Mouse (Mus musculus) spleen, postnatal 4 days (tissue): ENCODE data around the gene Adamts2.

Experiments used
- DNase-seq, 2 experiments: peaks; one replicate each; pipeline ENCODE4 v3.0.0; 2022; ENCODE audit warnings: low spot score in 2 of 2

The Adamts2 gene

GRCm38 (mm10) chr11:50623806-50624205 is 21.9 kb downstream of the Adamts2 start:
- no peak for DNase-seq

DNA sequence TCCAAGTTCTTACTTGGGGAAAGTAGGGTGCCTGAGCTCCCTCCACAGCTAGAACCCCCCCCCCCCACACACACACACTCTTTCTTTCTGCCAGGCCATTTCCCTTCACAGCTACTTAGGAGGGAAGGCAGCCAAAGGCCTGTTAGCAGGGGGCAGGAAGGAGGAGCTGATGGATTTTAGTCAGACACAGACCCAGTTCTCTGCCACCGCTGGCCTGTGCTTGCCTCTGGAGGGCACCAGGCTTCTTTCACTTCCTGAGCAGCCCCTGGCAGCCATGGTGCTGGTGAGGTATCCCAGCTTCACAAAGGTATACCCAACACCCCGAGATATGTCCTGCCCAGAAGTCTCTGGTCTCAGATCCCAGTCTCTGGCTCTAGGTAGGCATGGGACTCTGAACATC is 22.4 kb downstream of the Adamts2 start:
- DNase-seq = no peak

DNA sequence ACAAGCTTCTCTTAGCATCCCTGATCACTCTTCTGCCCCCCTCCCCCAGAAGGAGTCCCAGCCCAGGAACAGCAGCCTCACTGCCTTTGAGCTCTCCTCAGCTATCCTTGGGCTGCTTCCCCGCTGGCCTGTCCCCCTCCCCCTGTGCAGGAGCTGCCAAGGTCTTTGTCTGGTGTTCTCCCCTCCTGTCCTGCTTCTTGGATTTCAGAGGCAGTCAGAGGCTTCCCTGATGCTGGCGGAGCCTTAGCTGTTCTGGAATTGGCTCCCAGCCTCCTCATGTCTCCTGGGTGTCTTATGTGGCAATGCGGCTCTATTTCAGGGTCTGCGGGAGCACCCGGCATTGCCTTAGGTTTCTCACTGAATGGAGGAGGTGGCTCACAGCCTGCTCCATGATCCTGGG is 22.8 kb downstream of the Adamts2 start:
- DNase-seq = no peak

DNA sequence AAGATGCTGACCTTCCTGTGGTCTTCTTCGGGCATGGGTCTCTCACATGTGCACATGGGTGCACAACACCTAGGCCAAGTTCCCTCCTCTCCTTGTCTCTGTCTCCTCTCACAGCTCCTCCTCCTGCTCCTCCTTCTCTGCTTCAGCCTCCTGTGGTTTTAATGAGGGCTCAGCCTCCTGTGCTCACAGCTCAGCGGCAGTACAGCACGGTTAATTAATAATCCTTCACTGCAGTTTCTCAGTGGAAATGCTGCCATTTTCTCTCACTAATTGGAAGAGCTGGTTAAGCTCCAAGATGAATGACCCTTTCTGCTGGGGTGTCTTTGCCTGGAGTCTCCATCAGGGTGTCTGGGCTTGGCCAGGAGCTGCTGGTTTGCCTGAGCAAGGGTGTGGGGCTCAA is 27.0 kb downstream of the Adamts2 start:
- DNase-seq = no peak

DNA sequence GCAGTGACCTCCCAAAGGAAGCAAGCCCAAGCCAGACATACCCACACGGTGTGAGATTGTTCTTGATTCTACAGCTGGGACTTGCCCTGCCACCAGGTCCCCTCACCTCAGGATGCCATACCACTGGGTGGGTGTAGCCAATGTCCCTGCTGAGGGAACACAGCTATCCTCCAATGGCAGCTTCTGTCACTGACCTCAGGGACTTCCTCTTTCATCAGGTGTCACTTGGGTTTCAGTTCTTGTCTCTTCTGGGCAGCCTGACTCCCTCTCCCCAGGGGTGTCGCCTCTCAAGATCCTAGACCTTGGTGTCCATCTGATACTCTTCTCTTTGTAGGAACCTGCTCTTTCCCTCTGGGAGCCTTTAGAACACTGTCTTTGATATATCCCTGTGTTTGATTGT is 28.6 kb downstream of the Adamts2 start:
- DNase-seq = no peak

- peak in 1 of 2 experiments; percentile 15 for DNase-seq
These were observed 30.4 kb downstream of the Adamts2 start for GRCm38 (mm10) chr11:50632270-50632669.

DNA sequence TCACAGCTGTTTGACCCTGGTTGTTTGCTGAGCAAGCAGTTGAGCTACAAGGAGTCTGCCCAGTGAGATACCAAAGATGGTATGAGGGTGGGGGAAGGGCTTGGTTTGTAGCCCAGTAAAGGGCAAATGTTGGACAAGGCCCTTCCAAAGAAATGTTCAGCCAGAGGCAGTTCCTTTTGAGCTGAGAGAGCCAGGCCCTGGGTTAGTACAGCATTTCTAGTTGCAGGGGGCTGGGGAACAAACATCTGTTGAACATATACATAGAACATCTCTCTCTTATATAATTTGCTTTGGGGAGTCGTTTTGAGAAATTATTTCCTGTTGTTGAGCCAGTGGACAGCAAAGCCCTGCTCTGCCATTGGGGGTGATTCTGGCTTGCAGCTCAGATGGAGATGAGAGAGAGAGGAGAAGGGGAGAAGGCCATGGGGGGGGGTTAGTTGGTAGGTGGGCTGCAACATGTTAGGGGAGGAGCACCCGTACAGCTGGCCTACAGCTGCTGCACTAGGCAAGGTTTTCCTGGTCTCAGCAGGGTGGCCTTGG is 33.2 kb downstream of the Adamts2 start:
- no peak for DNase-seq

DNA sequence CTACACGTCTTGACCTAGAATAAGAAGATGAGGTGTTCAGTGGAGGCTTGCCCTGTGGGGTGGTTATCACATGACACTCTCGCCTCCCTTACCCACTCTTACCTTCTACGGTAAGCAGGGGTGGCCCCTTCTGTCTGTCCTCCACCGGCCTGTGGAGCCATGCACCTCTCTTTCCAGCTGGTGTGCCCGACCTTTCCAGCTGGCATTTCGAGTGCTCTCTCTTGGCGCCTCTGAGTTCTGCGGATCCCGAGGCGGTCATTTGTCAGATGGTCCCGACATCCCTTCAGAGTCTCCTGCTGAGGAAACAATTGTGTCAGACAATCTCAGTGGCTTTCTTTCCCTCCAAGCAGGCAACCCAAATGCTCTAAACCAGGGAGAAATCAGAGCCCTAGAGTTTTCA is 35.1 kb downstream of the Adamts2 start:
- no peak for DNase-seq

- DNase-seq = no peak
These were observed 36.4 kb downstream of the Adamts2 start for GRCm38 (mm10) chr11:50638197-50638867.

DNA sequence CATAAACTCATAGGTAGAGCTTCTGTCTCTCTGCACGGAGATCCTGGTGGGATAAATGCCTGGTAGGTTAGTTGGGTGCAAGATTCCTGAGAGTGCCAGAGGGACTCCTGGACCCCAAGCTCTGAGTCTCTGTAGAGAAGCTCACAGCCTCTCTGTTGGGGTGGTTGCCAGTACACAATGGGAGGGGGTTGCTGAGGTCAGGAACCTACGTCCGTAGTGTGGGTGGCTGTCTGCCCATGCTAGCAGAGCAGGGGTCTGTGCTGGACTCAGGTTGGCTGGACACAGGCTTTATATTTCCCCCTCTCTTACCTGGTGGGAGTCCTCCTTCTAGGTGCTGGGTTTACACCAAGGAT is 37.0 kb downstream of the Adamts2 start:
- no peak for DNase-seq

- no peak for DNase-seq
These were observed 40.7 kb downstream of the Adamts2 start for GRCm38 (mm10) chr11:50642583-50642982.

- DNase-seq = no peak
These were observed 44.3 kb downstream of the Adamts2 start for GRCm38 (mm10) chr11:50646148-50646547.

GRCm38 (mm10) chr11:50648143-50648807 is 46.4 kb downstream of the Adamts2 start:
- DNase-seq = no peak

- no peak for DNase-seq
These were observed 48.2 kb downstream of the Adamts2 start for GRCm38 (mm10) chr11:50650037-50650436.

- no peak for DNase-seq
These were observed 52.0 kb downstream of the Adamts2 start for GRCm38 (mm10) chr11:50653746-50654431.

DNA sequence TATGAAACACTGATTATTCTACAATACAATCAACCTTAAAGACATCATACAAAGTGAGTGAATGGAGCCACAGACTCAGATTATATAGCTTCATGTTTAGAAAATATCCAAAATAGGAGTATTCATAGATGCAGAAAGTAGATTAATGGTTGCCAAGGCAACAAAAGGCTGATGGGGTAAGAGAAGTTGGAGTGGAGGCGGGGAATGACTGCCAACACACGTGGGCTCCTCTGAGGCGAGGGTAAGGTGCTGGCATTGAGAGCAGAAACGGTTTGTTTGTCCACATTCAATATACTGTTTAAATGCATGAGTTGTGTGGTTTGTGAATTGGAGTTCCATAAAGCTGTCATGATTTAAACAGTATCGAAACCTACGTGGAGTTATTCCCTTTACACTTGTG is 56.9 kb downstream of the Adamts2 start:
- no peak for DNase-seq

GRCm38 (mm10) chr11:50662176-50662575 is 60.3 kb downstream of the Adamts2 start:
- DNase-seq = no peak

GRCm38 (mm10) chr11:50664826-50665225 is 62.9 kb downstream of the Adamts2 start:
- DNase-seq = no peak

- no peak for DNase-seq
These were observed 67.9 kb downstream of the Adamts2 start for GRCm38 (mm10) chr11:50669542-50670362.

GRCm38 (mm10) chr11:50670363-50670725 is 68.5 kb downstream of the Adamts2 start:
- no peak for DNase-seq

DNA sequence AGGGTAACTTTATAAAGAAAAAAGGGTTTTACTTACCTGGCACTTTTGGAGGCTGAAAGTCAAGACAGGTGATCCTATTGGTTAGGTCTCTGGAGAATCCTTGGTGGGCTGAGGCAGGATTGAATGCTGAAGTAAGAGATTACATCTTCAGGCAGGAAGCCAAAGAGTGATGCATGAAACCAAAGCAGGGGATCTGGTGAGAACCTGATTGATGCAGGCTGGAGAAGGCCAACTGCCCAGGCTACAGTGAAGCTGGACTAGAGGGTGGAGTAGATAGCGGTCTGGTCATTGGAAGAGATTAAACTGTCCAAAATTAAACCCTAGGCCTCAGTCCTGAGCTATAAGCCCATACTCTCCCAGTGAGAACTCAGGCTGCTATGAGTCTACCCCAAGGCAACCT is 69.0 kb downstream of the Adamts2 start:
- DNase-seq = no peak

GRCm38 (mm10) chr11:50671376-50671775 is 69.5 kb downstream of the Adamts2 start:
- DNase-seq = no peak
